Mouse (Mus musculus) hindbrain, embryonic 14.5 days (tissue): Measurements from ENCODE around the gene Gfra1. TPM values are rescaled to one million over a fixed set of nuclear protein-coding genes. Genes with fewer than 3 reads are reported as not detected.

ENCODE experiments used
- ATAC-seq: fragments of 200-750 bp; cut with Nextera tagmentation; 2 replicates; pipeline ENCODE4 v1.8.0; 2017; ENCODE audit warnings: moderate number of reproducible peaks, mild to moderate bottlenecking, moderate TSS enrichment, moderate library complexity; ENCODE audit not compliant: low FRiP score
- DNase-seq: peaks from one replicate; pipeline ENCODE4 v3.0.0-alpha.2; 2015; ENCODE audit warnings: low spot score
- H3K27ac ChIP-seq: fragments of 300-500 bp; sonication (generic); 2 replicates; pipeline ENCODE4 v1.5.1; 2014; ENCODE audit warnings: mild to moderate bottlenecking, moderate library complexity
- H3K27me3 ChIP-seq: fragments of 300-500 bp; sonication (generic); 2 replicates; pipeline ENCODE4 v1.6.1; 2014; ENCODE audit warnings: mild to moderate bottlenecking, low read length, mixed read lengths; ENCODE audit not compliant: control insufficient read depth, insufficient read depth
- H3K36me3 ChIP-seq: fragments of 300-500 bp; sonication (generic); replicated peaks from 2 replicates; pipeline ENCODE4 v1.6.1; 2014; ENCODE audit not compliant: control insufficient read depth, insufficient read depth
- H3K4me1 ChIP-seq: fragments of 300-500 bp; sonication (generic); replicated peaks from 2 replicates; pipeline ENCODE4 v1.6.1; 2014; ENCODE audit warnings: antibody characterized with exemption, low read length, mixed read lengths; ENCODE audit not compliant: control insufficient read depth, insufficient read depth
- H3K4me2 ChIP-seq: fragments of 300-500 bp; sonication (generic); replicated peaks from 2 replicates; pipeline ENCODE4 v1.6.1; 2014; ENCODE audit warnings: mild to moderate bottlenecking, moderate library complexity
- H3K4me3 ChIP-seq: fragments of 300-500 bp; sonication (generic); replicated peaks from 2 replicates; pipeline ENCODE4 v1.5.1; 2014; ENCODE audit warnings: mild to moderate bottlenecking, low read length
- H3K9ac ChIP-seq: fragments of 300-500 bp; sonication (generic); 2 replicates; pipeline ENCODE4 v1.6.1; 2014
- H3K9me3 ChIP-seq: fragments of 300-500 bp; sonication (generic); 2 replicates; pipeline ENCODE4 v1.6.1; 2016; ENCODE audit warnings: low read length; ENCODE audit not compliant: control insufficient read depth
- WGBS: fragments of 180-500 bp; shearing (Covaris S2); extraction: QIAGEN DNeasy Blood & Tissue Kit; methylation state at CpG from one replicate; pipeline ENCODE4 v1.1.7; 2014; 5-methylcytosine and 5-hydroxymethylcytosine counted together
- polyA plus RNA-seq: library from polyadenylated mRNA; unstranded; fragments of >200 nt; fragmentation: Nextera tagmentation; extraction: Ambion mirVana; gene quantifications from 2 replicates; pipeline ENCODE4 v1.2.1, GENCODE M21; 2014

Gene Gfra1
- polyA plus RNA-seq, 1 experiment from 2014 or later: 46.0 TPM

DNA sequence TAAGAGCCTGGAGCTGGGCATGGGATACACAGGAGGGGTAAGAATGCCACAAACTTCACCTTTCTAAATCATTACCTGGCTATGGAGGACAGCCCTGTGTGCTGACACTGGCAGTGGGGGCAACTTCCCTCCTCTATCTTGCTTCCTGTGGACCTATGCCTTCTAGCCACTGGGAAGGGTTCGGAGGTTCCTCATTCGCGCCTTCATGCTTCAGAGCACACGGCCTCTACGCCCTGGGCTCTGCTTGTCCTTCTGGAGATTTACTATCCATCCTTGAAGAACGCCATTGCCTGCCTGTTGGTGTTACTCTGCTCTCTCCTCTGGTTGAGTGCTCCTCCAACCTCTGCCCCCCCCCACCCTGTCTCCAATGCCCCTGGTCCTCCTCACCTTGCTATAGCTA is 118.9 kb downstream of the Gfra1 start:
- no peak overlapping the region for H3K4me3 ChIP-seq
- no peak for ATAC-seq
- no peak overlapping the region for H3K9ac ChIP-seq
- H3K9me3 ChIP-seq: no peaks in the 10 kb centered on the region
- 66% methylated on average over 6 of the region's 6 CpGs for WGBS
- DNase-seq: no peak
- no peak overlapping the region for H3K4me2 ChIP-seq
- H3K4me1 ChIP-seq: no peaks in the 10 kb centered on the region
- no peak overlapping the region for H3K27ac ChIP-seq
- H3K27me3 ChIP-seq: no peaks in the 10 kb centered on the region
- no peaks in the 10 kb centered on the region for H3K36me3 ChIP-seq

DNA sequence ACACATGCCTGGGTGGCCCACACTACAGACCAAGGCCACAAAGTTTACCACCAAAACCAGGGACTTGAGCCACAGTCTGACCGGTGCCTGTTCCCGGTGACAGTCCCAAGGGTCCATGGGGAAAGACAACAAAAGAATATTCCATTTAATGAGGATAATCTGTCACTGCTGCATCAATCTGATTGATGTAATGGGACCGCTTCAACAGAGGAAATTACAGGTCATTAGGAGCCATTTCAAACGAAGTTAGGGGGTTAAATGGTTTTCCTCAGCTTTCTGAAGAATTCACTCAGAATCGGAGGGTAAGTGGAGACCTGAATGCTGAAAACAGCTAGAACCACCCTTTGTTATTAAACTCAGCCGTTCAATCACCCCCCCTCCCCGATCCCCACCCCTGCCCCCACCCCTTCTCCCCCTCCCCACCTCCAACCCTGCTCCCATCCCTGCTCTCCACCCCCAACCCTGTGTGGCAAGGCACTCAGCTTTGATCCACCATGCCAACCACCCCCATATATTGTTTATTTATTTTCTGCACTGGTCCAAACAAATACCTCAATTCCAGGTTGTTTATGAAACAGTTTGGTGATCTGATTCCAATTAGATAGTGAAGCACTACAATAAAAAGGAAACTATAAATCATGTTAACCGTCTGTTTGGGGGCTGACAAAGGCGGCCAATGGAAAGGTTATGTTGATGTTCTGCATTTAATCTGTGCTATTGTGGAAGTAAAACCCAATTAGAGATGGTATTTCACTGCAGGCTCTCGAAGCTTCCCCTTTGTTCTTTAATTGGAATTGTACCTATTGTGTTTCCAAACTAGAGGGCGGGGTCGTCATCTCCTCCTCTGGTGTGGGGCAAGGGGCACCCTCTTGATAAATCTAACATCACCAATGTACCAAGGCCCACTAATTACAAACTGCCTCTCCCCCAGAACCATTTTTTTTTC is 119.9 kb downstream of the Gfra1 start:
- H3K27ac ChIP-seq: peak overlapping the region; percentile 26; the same call in 1 of the 2 replicates
- no peak overlapping the region for H3K4me3 ChIP-seq
- no peak overlapping the region for H3K4me2 ChIP-seq
- H3K27me3 ChIP-seq: no peaks in the 10 kb centered on the region
- no peak overlapping the region for H3K9ac ChIP-seq
- no peak for DNase-seq
- H3K36me3 ChIP-seq: no peaks in the 10 kb centered on the region
- no peaks in the 10 kb centered on the region for H3K4me1 ChIP-seq
- no peak for ATAC-seq
- no peaks in the 10 kb centered on the region for H3K9me3 ChIP-seq
- WGBS: 26% methylated on average over 12 of the region's 12 CpGs

DNA sequence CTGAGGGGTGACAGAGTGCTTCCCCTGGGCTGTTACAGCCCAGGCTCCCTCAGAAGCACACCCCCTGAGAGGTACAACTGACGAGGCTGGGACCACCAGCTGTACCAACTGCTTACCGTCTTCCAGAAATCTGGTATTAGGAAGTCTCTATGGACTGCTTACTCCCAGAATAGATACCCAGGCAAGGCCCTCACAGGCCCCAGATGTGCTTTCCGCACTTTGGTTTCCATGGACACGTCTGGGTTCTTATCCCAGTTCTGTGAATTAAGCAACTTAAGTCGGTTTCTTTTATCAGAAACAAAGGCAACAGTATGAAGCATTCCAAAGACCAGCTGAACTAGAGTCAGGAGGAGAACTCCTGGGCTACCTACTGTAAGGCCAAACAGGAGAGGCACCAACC is 126.4 kb downstream of the Gfra1 start:
- Histone ChIP-seq H3K4me3 (no peak overlapping the region), H3K4me1 (peaks cover 19% of the 10 kb centered on the region), H3K9ac (no peak overlapping the region), H3K9me3 (no peaks in the 10 kb centered on the region), H3K27me3 (no peaks in the 10 kb centered on the region), H3K36me3 (no peaks in the 10 kb centered on the region), H3K27ac (no peak overlapping the region), H3K4me2 (no peak overlapping the region)
- WGBS: 30% methylated on average over 5 of the region's 5 CpGs
- ATAC-seq (no peak), DNase-seq (no peak)

DNA sequence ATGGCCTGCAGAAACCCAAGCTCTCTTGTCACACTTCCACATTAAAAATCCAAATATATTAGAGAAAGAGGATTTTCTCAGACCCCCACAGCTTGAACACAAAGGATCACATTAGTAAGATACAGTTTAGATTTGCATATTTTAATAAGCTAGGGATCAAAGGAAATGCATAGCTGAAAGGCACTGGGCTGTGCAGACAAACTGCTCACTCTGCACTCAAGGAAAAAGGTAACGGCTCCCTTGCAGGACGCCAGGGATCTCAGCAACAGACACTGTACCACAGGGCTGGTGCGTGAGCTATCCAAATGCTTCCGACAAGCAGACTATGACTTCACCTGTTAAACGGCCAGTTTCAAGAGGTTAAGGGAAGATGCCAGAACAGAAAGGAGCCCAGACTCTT is 127.7 kb downstream of the Gfra1 start:
- Histone ChIP-seq H3K27me3 (no peaks in the 10 kb centered on the region), H3K36me3 (no peaks in the 10 kb centered on the region), H3K4me2 (no peak overlapping the region), H3K4me1 (peaks cover 19% of the 10 kb centered on the region), H3K9me3 (no peaks in the 10 kb centered on the region), H3K4me3 (no peak overlapping the region), H3K9ac (0 out of 2 replicates have a peak overlapping the region, but pooled peaks have one; percentile 2), H3K27ac (peak overlapping the region; percentile 69)
- DNase-seq (no peak), ATAC-seq (no peak)
- WGBS: 50% methylated on average over 5 of the region's 5 CpGs

DNA sequence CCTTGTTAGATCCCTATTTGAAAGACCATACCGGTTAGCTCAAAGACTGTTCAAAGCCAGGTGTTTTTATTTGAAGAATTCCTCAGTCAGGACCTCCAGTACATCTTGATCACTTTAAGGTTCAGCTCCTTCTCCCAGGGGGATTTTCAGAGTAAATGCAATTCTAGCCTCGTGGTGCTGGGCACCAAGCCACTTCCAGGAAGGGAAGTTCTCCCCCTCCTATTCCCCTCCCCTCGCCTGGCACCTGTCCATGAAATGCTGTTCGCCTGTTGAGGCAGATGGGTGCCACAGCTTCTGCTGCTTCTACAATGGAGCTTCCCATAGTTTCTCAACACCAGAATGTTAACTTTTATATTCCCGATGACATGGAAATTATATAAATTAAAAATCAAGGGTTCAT is 139.2 kb downstream of the Gfra1 start:
- Histone ChIP-seq H3K4me2 (no peak overlapping the region), H3K4me3 (no peak overlapping the region), H3K9ac (no peak overlapping the region), H3K9me3 (peaks cover 6% of the 10 kb centered on the region), H3K36me3 (no peaks in the 10 kb centered on the region), H3K27me3 (no peaks in the 10 kb centered on the region), H3K4me1 (no peaks in the 10 kb centered on the region; the same call in 1 of the 2 replicates), H3K27ac (no peak overlapping the region)
- ATAC-seq (no peak), DNase-seq (no peak)
- WGBS: 70% methylated on average over 5 of the region's 5 CpGs

DNA sequence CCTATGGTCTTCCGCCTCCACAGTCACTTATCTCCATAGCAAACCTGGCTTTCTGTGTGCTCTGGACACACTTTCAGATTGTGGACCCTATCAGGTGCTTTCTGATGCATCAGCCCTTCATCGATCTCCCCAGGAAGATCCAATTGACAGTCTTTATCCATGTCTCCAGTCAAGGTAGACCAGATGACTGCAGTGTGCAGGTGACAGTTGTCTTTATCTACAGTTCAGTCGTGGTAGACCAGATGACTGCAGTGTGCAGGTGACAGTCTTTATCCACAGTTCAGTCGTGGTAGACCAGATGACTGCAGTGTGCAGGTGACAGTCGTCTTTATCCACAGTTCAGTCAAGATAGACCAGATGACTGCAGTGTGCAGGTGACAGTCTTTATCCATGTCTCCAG is 140.0 kb downstream of the Gfra1 start:
- Histone ChIP-seq H3K9me3 (peaks cover 6% of the 10 kb centered on the region), H3K4me1 (peaks cover 3% of the 10 kb centered on the region; the same call in 1 of the 2 replicates), H3K9ac (no peak overlapping the region), H3K27me3 (no peaks in the 10 kb centered on the region), H3K36me3 (no peaks in the 10 kb centered on the region), H3K4me3 (no peak overlapping the region), H3K4me2 (no peak overlapping the region), H3K27ac (no peak overlapping the region)
- DNase-seq: no peak
- WGBS: 94% methylated on average over 5 of the region's 5 CpGs
- no peak for ATAC-seq

DNA sequence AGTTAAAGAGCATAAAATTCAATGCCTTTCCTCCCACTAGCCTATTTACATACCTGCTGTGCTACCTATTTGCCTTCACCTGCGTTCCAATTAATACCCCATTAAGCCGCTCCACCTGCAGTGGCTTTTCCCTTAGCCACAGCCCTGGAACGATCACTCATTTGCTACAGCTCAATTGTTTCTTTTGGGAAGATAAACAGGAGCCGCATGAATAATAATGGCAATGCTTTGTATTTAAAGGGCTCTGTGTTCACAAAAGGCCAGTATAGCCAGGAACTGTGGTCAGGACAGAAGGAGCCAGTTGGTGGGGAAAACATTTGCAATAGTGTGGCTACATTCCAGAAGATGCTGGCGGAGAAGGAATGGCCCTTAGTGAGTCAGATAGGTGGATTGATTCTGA is 141.1 kb downstream of the Gfra1 start:
- no peak for ATAC-seq
- Histone ChIP-seq H3K27ac (no peak overlapping the region), H3K4me1 (peaks cover 14% of the 10 kb centered on the region), H3K9ac (no peak overlapping the region), H3K4me3 (no peak overlapping the region), H3K27me3 (no peaks in the 10 kb centered on the region), H3K4me2 (no peak overlapping the region), H3K36me3 (no peaks in the 10 kb centered on the region), H3K9me3 (peaks cover 6% of the 10 kb centered on the region)
- WGBS: 68% methylated on average over 5 of the region's 5 CpGs
- no peak for DNase-seq

DNA sequence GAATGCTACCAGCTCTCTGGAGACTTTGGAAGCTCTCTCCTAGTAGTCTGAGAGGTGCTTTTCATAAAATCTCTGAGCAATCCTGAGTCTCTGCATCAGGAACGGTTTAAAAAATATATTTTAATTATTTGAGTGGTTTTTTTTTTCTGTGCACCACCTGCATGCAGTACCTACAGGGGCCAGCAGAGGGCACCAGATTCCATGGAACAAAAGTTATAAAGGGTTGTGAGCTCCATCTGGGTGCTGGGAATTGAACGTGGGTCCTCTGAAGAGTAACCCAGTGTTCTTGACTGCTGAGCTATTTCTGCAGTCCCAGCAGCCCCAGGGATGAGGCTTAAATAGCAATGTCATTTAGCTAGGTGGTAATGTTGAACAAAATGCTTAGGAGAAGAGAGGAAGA is 141.9 kb downstream of the Gfra1 start:
- H3K9ac ChIP-seq: no peak overlapping the region
- no peak overlapping the region for H3K4me3 ChIP-seq
- no peaks in the 10 kb centered on the region for H3K27me3 ChIP-seq
- H3K4me1 ChIP-seq: peaks cover 21% of the 10 kb centered on the region
- H3K9me3 ChIP-seq: peaks cover 6% of the 10 kb centered on the region
- no peak for ATAC-seq
- WGBS: 87% methylated on average over 2 of the region's 2 CpGs
- no peak for DNase-seq
- no peaks in the 10 kb centered on the region for H3K36me3 ChIP-seq
- no peak overlapping the region for H3K4me2 ChIP-seq
- H3K27ac ChIP-seq: no peak overlapping the region

DNA sequence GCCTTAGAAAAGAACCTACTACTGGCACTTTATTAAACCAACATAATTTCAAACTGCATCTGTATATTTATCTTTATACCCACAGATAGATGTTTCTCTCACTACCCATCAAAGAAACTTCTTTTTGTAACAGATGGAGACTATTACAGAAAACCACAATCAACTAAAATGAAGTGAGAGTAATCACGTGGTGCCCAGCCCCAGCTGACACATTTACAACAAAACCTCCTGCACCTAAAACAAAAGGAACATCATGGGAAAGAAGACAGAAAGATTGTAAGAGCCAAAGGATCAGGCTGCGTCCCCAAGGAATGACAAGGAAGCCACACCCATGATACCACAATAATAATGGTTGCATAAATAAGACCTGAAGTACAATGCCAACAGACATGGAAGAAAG is 143.2 kb downstream of the Gfra1 start:
- WGBS: 83% methylated on average over 2 of the region's 2 CpGs

More for the DNA sequence above, 143.2 kb downstream of the Gfra1 start:
- Histone ChIP-seq H3K9ac (no peak overlapping the region), H3K4me2 (no peak overlapping the region), H3K9me3 (peaks cover 6% of the 10 kb centered on the region), H3K36me3 (no peaks in the 10 kb centered on the region), H3K4me1 (peaks cover 21% of the 10 kb centered on the region), H3K27ac (no peak overlapping the region), H3K27me3 (no peaks in the 10 kb centered on the region), H3K4me3 (no peak overlapping the region)
- ATAC-seq (no peak), DNase-seq (no peak)
